Mouse (Mus musculus) brown adipose tissue, adult 24 weeks (tissue): ENCODE measurements around the gene Cela3b. TPM values are rescaled to one million over a fixed set of nuclear protein-coding genes. Genes with fewer than 3 reads are reported as not detected.

ENCODE experiments used
- H3K27ac ChIP-seq: fragments of 200-500 bp; replicated peaks from 2 replicates; pipeline ENCODE4 v1.5.1; 2012; ENCODE audit warnings: low read depth, mild to moderate bottlenecking, low read length
- H3K4me1 ChIP-seq: fragments of 200-500 bp; 2 replicates; pipeline ENCODE4 v1.6.1; 2012; ENCODE audit warnings: low read length, mixed read lengths; ENCODE audit not compliant: control insufficient read depth, insufficient read depth, insufficient read length
- H3K4me3 ChIP-seq: fragments of 200-500 bp; 2 replicates; pipeline ENCODE4 v1.5.1; 2012; ENCODE audit warnings: low read depth, mild to moderate bottlenecking, low read length, moderate library complexity; ENCODE audit not compliant: insufficient read depth
- polyA plus RNA-seq: library from polyadenylated mRNA; stranded (reverse); fragments of >200 nt; gene quantifications from 2 replicates; pipeline ENCODE4 v1.2.4, GENCODE M21; 2012; ENCODE audit not compliant: missing spikeins, insufficient read depth, insufficient read length

The Cela3b gene
- polyA plus RNA-seq, 1 experiment: not detected

GRCm38 (mm10) chr4:137379085-137379484 is 51.3 kb downstream of the Cela3b start:
- Histone ChIP-seq H3K4me3 (no peak overlapping the region), H3K27ac (no peak overlapping the region), H3K4me1 (peaks cover 2% of the 10 kb centered on the region; the same call in 1 of the 2 replicates)

GRCm38 (mm10) chr4:137377526-137378304 is 52.6 kb downstream of the Cela3b start:
- Histone ChIP-seq H3K27ac (no peak overlapping the region), H3K4me1 (peaks cover 9% of the 10 kb centered on the region), H3K4me3 (no peak overlapping the region)

- Histone ChIP-seq H3K4me3 (no peak overlapping the region), H3K27ac (no peak overlapping the region), H3K4me1 (peaks cover 12% of the 10 kb centered on the region)
Measured at GRCm38 (mm10) chr4:137376778-137377177, 53.6 kb downstream of the Cela3b start.

GRCm38 (mm10) chr4:137375314-137376278 is 54.7 kb downstream of the Cela3b start:
- Histone ChIP-seq H3K27ac (no peak overlapping the region), H3K4me1 (peaks cover 12% of the 10 kb centered on the region), H3K4me3 (no peak overlapping the region)

GRCm38 (mm10) chr4:137373711-137374110 is 56.6 kb downstream of the Cela3b start:
- no peak overlapping the region for H3K4me3 ChIP-seq
- peak overlapping the region; percentile 48 for H3K27ac ChIP-seq
- peaks cover 16% of the 10 kb centered on the region for H3K4me1 ChIP-seq

- H3K27ac ChIP-seq: peak overlapping the region; percentile 7
- H3K4me3 ChIP-seq: peak overlapping the region; percentile 22; the same call in 1 of the 2 replicates
- peaks cover 22% of the 10 kb centered on the region for H3K4me1 ChIP-seq
Measured at GRCm38 (mm10) chr4:137371596-137372523, 58.5 kb downstream of the Cela3b start.

Other genes with a start within 250 kb of the Cela3b start
- gene Wnt4, start 153.1 kb downstream of the Cela3b start, polyA plus RNA-seq: not detected in 2 replicates
- 352 and 400 TPM in 2 replicates for gene Cdc42, start 72.8 kb downstream of the Cela3b start, polyA plus RNA-seq
- not detected in 2 replicates for gene Cela3a, start 20.7 kb downstream of the Cela3b start, polyA plus RNA-seq
- not detected in 2 replicates for gene 1700013G24Rik, start 22.7 kb upstream of the Cela3b start, polyA plus RNA-seq
- 32.5 and 49.7 TPM in 2 replicates for gene Hspg2, start 38.2 kb upstream of the Cela3b start, polyA plus RNA-seq
- gene Ldlrad2, start 144.0 kb upstream of the Cela3b start, polyA plus RNA-seq: not detected in 2 replicates
- gene Usp48, start 163.2 kb upstream of the Cela3b start, polyA plus RNA-seq: 25.2 and 62.5 TPM in 2 replicates
- 27.7 and 29.4 TPM in 2 replicates for gene Rap1gap, start 234.2 kb upstream of the Cela3b start, polyA plus RNA-seq